Mouse (Mus musculus): ENCODE results near the gene Agtpbp1. TPM values are rescaled to one million over a fixed set of nuclear protein-coding genes. Genes with fewer than 3 reads are reported as not detected.
A peak's percentile ranks its signal among the peaks of the same experiment; 100 is the strongest.

Gene Agtpbp1
- polyA plus RNA-seq, 1 experiment = 1.7 TPM

DNA sequence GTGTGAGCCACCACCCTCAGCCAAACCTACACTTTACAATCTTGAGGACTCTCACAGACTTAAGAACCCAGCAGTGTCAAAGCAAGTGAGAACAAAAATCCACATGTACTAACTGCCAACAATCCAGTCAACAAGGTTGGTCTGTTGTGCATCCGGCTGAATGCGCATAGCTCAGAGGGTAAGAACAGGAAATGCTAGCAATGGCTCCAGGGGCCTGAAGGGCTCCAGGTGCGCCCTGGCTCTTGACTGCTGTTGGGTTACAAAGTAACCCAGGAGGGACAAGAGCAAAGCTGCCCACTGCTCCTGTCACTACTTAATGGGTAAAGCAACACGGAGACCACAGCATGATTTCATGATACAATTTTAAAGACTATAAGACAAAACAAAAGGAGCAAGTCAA is 81.4 kb downstream of the Agtpbp1 start:
- no peak overlapping the region for H3K27ac ChIP-seq (ENCODE audit: insufficient read depth, low read depth, low read length)
- TF ChIP-seq CTCF (IDR thresholded peaks at IDR 0.05; ENCODE audit: extremely low read depth, insufficient read length, insufficient replicate concordance, low read depth, low read length) (no peak), POLR2A (IDR thresholded peaks at IDR 0.05; ENCODE audit: low read depth, low read length) (no peak)

GRCm38 (mm10) chr13:59499831-59500230 is 85.2 kb downstream of the Agtpbp1 start:
- TF ChIP-seq CTCF (IDR thresholded peaks at IDR 0.05; ENCODE audit: extremely low read depth, insufficient read length, insufficient replicate concordance, low read depth, low read length) = no peak
- no peak for TF ChIP-seq POLR2A (IDR thresholded peaks at IDR 0.05; ENCODE audit: low read depth, low read length)
- WGBS = 72% methylated on average over 6 of the region's 6 CpGs
- Histone ChIP-seq H3K27ac (ENCODE audit: insufficient read depth, low read depth, low read length) (no peak overlapping the region), H3K4me3 (ENCODE audit: low read depth, low read length) (no peak overlapping the region), H3K4me1 (ENCODE audit: control insufficient read depth, insufficient read depth, insufficient read length, low read length) (no peaks in the 10 kb centered on the region), H3K36me3 (ENCODE audit: control insufficient read depth, insufficient read depth, low read length) (peaks cover 1% of the 10 kb centered on the region; the same call in 1 of the 2 replicates), H3K27me3 (ENCODE audit: control insufficient read depth, insufficient read depth, low read length) (no peaks in the 10 kb centered on the region)

More for the DNA sequence above, 81.4 kb downstream of the Agtpbp1 start:
- Histone ChIP-seq H3K36me3 (ENCODE audit: control insufficient read depth, insufficient read depth, low read length) (no peaks in the 10 kb centered on the region; the same call in 1 of the 2 replicates), H3K4me3 (ENCODE audit: low read depth, low read length) (no peak overlapping the region), H3K27me3 (ENCODE audit: control insufficient read depth, insufficient read depth, low read length) (no peaks in the 10 kb centered on the region), H3K4me1 (ENCODE audit: control insufficient read depth, insufficient read depth, insufficient read length, low read length) (no peaks in the 10 kb centered on the region)
- 82% methylated on average over 4 of the region's 4 CpGs for WGBS

- no peak overlapping the region for H3K27ac ChIP-seq (ENCODE audit: insufficient read depth, low read depth, low read length)
- no peaks in the 10 kb centered on the region for H3K27me3 ChIP-seq (ENCODE audit: control insufficient read depth, insufficient read depth, low read length)
- H3K36me3 ChIP-seq (ENCODE audit: control insufficient read depth, insufficient read depth, low read length) = peaks cover 1% of the 10 kb centered on the region; the same call in 1 of the 2 replicates
- H3K4me3 ChIP-seq (ENCODE audit: low read depth, low read length) = no peak overlapping the region
- WGBS = 76% methylated on average over 2 of the region's 2 CpGs
- TF ChIP-seq CTCF (IDR thresholded peaks at IDR 0.05; ENCODE audit: extremely low read depth, insufficient read length, insufficient replicate concordance, low read depth, low read length) = no peak
- H3K4me1 ChIP-seq (ENCODE audit: control insufficient read depth, insufficient read depth, insufficient read length, low read length) = no peaks in the 10 kb centered on the region
Observed at GRCm38 (mm10) chr13:59499374-59499773, 85.7 kb downstream of the Agtpbp1 start.

- no peaks in the 10 kb centered on the region for H3K4me1 ChIP-seq (ENCODE audit: control insufficient read depth, insufficient read depth, insufficient read length, low read length)
- 55% methylated on average over 5 of the region's 5 CpGs for WGBS
- no peaks in the 10 kb centered on the region for H3K27me3 ChIP-seq (ENCODE audit: control insufficient read depth, insufficient read depth, low read length)
- H3K27ac ChIP-seq (ENCODE audit: insufficient read depth, low read depth, low read length) = no peak overlapping the region
- peaks cover 1% of the 10 kb centered on the region; the same call in 1 of the 2 replicates for H3K36me3 ChIP-seq (ENCODE audit: control insufficient read depth, insufficient read depth, low read length)
- TF ChIP-seq POLR2A (IDR thresholded peaks at IDR 0.05; ENCODE audit: low read depth, low read length) = no peak
- TF ChIP-seq CTCF (IDR thresholded peaks at IDR 0.05; ENCODE audit: extremely low read depth, insufficient read length, insufficient replicate concordance, low read depth, low read length) = no peak
- H3K4me3 ChIP-seq (ENCODE audit: low read depth, low read length) = no peak overlapping the region
Observed at GRCm38 (mm10) chr13:59498191-59498590, 86.8 kb downstream of the Agtpbp1 start.

DNA sequence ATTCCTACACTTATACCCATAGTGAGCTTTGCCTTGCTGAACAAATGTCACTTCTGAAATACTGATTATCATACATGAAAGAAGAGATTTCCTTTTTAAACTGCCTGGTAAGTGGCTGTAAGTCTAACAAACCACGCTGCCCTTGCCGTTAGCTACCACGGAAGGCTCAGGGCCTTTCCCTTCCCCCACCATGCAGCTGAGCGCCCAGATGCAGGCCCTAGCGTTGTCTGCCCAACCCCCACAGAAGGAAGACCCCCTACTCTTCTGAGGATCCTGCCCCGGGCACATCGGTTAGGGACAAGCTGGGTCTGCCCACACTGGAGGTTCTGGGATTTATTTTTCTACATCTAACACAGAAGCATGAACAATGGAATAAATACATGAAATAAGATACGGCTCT is 89.2 kb downstream of the Agtpbp1 start:
- 74% methylated on average over 8 of the region's 8 CpGs for WGBS
- H3K4me1 ChIP-seq (ENCODE audit: control insufficient read depth, insufficient read depth, insufficient read length, low read length) = no peaks in the 10 kb centered on the region
- H3K4me3 ChIP-seq (ENCODE audit: low read depth, low read length) = no peak overlapping the region
- TF ChIP-seq CTCF (IDR thresholded peaks at IDR 0.05; ENCODE audit: extremely low read depth, insufficient read length, insufficient replicate concordance, low read depth, low read length) (no peak), POLR2A (IDR thresholded peaks at IDR 0.05; ENCODE audit: low read depth, low read length) (no peak)
- no peak overlapping the region for H3K27ac ChIP-seq (ENCODE audit: insufficient read depth, low read depth, low read length)
- H3K36me3 ChIP-seq (ENCODE audit: control insufficient read depth, insufficient read depth, low read length) = peaks cover 1% of the 10 kb centered on the region; the same call in 1 of the 2 replicates
- no peaks in the 10 kb centered on the region for H3K27me3 ChIP-seq (ENCODE audit: control insufficient read depth, insufficient read depth, low read length)

- Histone ChIP-seq H3K27me3 (ENCODE audit: control insufficient read depth, insufficient read depth, low read length) (no peaks in the 10 kb centered on the region), H3K27ac (ENCODE audit: insufficient read depth, low read depth, low read length) (no peak overlapping the region), H3K36me3 (ENCODE audit: control insufficient read depth, insufficient read depth, low read length) (peaks cover 1% of the 10 kb centered on the region; the same call in 1 of the 2 replicates), H3K4me1 (ENCODE audit: control insufficient read depth, insufficient read depth, insufficient read length, low read length) (no peaks in the 10 kb centered on the region), H3K4me3 (ENCODE audit: low read depth, low read length) (no peak overlapping the region)
- TF ChIP-seq POLR2A (IDR thresholded peaks at IDR 0.05; ENCODE audit: low read depth, low read length) (no peak), CTCF (IDR thresholded peaks at IDR 0.05; ENCODE audit: extremely low read depth, insufficient read length, insufficient replicate concordance, low read depth, low read length) (peak; percentile 31; the same call in 1 of the 2 replicates)
- WGBS = 88% methylated on average over 5 of the region's 5 CpGs
Observed at GRCm38 (mm10) chr13:59494619-59495262, 90.3 kb downstream of the Agtpbp1 start.

DNA sequence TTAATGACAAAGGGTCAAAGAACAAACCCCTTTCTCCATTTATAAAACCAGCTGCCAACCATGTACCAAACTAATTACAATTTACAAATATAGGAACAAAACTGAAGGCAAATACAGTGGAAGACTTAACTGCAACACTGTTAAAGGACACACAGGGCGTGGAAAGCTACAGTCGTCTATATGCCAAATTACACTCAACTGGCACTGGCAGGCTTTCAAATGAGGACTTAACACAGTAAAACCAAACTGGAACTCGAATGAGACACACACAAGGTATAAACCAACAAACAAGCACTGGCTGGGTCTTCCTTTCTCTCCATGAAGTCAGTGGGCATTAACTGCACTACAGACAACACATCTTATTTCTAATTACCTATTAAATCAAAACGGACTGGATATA is 94.3 kb downstream of the Agtpbp1 start:
- Histone ChIP-seq H3K27ac (ENCODE audit: insufficient read depth, low read depth, low read length) (no peak overlapping the region), H3K4me3 (ENCODE audit: low read depth, low read length) (no peak overlapping the region), H3K27me3 (ENCODE audit: control insufficient read depth, insufficient read depth, low read length) (no peaks in the 10 kb centered on the region), H3K4me1 (ENCODE audit: control insufficient read depth, insufficient read depth, insufficient read length, low read length) (no peaks in the 10 kb centered on the region), H3K36me3 (ENCODE audit: control insufficient read depth, insufficient read depth, low read length) (no peaks in the 10 kb centered on the region)
- TF ChIP-seq CTCF (IDR thresholded peaks at IDR 0.05; ENCODE audit: extremely low read depth, insufficient read length, insufficient replicate concordance, low read depth, low read length) (no peak), POLR2A (IDR thresholded peaks at IDR 0.05; ENCODE audit: low read depth, low read length) (no peak)
- 43% methylated on average over 4 of the region's 4 CpGs for WGBS
